Mouse (Mus musculus) left cerebral cortex, postnatal 25 days (tissue): ENCODE measurements at regions not wholly inside any gene's neighbourhood (a gene's known extent, or its start where the extent isn't known, plus 50 kb on each side); places are given as distances from the start of the nearest gene placed in this dataset.
A peak's percentile ranks its signal among the peaks of the same experiment; 100 is the strongest.
"Not testable (repeated sequence)": the region's sequence is repeated elsewhere in the genome, so short reads cannot be mapped to it uniquely, and the experiment has no call there.

Experiments used
- DNase-seq, 2 experiments: peaks; one replicate each; pipeline ENCODE4 v3.0.0; 2022; ENCODE audit warnings: low spot score in 2 of 2, mixed read lengths in 1 of 2
- intact Hi-C: fragments of 180-260 bp; cut with DNase I; formaldehyde crosslinking; loops from one replicate; pipeline ENCODE4 v1.15.1; 2025

DNA sequence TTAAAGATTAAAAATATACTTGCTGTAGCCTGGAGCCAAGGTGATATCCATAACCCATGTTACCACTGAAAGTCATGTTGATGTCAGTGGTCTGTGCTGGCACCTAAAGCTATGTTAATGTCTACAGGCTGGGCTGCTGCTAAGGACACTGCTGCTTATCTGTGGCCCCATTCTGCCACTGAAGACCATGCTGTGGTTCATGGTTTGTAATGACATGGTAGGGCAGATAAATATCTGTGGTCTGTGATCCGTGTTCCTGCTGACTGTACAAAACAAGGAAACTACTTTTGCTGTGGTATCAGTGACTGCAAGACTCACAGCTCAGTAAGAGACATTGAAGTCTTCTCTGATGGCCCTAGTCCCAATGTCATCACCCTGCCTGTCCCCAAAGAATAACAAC lies 245.7 kb downstream of the Slco4c1 start:
- intact Hi-C loops = no loop called here
- no peak for DNase-seq

DNA sequence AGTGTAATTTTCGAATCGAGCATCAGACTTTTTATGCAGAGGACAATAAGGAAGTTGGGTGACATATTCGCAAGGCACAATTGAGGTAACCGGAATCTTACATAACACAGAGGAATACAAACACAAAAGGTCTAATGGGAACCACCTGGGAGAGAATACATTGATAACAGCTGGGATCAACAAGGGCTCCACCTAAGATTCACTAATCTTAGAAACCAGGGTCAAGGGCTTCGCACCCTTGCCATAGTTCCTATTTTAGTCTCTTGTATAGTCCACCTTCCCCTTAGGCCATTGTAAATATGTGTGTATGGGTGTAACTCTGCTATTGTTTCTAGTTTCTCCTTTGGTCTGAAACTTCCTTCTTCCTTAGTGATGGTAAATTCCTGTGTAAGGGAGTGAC lies 246.6 kb downstream of the Slco4c1 start:
- intact Hi-C loops, DNase-seq: not testable (repeated sequence)

DNA sequence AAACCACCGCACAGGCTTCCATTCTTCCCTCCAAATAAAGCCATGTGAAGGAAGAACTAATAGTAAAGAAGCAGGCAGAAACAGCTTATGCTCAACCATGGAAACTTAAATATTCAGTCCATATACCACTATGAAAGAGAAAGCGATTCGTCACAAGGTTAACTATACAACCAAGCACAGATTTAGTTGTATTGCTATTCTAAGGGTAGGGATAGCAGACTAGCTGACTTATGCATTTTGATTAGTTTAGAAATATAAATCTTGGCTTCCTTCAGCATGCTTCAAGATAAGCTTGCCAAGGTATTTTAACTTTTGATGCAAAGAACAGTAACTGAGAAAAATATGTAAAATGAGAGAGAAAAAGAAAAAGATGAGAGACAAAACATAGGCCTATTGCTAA lies 275.8 kb downstream of the Slco4c1 start:
- intact Hi-C loops = no loop called here

DNA sequence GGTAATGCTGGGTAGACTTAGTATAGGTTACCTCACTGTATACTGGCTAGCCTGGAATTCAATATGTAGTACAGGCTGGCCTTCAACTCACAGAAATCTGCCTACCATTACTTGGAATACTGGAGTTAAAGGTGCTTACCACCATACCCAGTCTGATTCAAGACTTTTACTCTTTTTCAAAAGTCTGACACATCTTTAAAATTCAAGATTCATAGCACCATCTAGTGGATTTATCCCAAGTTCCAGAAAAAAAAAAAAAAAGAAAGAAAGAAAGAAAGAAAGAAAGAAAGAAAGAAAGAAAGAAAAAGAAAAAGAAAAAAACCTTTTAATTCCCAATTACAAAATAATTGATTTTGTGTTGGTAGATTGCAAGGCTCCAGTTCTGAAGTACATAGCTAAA lies 302.7 kb downstream of the Slco4c1 start:
- intact Hi-C loops = no loop called here
- DNase-seq = no peak

More for the DNA sequence above, 275.8 kb downstream of the Slco4c1 start:
- no peak for DNase-seq

DNA sequence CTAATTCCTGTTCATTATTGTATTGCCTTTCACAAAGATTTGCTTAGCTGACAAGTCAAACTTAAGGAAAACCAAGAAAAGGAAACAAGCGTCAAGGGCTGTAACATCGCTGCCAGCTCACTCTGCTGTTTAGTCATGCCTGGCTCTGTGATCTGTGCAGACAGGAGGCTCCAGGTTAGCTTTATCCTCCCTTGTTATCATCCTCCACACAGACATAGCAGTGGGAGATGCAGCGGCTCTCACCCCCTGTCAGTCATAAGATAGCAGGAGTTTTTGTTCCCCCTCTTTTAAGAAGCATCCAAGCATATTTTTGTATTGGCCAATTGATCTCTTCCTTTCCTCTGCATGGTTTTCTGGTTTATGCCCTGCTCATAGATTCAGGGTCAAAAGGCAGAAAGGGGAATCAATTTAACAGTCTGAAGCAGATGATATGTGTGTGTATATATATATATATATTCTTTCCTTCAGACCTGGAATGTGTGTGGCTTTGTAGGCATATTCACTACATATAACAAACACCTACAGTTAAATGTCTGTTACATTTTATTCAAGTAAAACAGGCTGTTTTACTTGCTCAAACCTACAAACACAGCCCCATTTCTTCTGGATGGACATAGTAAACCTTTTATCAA lies 308.6 kb downstream of the Slco4c1 start:
- intact Hi-C loops = no loop called here
- no peak for DNase-seq

DNA sequence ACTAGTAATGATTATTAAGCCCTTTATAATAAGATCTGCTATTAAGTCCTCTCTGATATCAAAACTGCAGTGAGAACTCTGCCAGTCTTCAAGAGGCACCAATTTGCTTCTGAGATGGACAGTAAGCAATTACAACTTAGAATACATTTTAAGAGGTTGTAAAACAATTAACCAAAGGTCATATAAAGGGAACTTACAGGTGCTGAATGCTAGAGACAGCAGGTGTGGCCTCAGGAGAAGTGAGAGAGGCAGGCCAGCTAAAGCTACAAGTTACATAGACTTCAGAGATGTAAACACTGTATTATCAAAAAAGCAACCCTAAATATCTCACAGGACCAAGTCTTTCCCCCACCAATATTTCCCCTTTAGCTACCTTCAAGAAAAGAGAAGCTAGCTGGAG lies 315.7 kb downstream of the Slco4c1 start:
- intact Hi-C loops = no loop called here
- DNase-seq = no peak

DNA sequence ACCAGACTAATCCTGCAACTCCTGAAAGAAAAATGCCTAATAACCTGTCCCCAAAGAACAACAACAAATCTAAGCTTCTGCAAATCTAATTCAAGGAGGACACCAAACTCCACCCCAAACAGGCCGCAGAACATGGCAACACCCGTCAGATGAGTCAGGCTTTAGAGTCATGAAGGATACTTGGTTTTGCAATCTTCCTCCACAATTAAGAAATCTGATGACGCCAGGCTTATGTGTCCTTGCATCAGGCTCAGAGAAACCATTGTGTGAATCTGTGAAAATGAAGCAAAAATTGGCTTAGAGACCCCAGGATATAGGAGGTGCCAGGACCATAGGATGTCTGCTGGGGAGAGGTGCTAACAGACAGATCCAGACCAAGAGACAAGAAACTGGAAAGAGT lies 352.6 kb downstream of the Slco4c1 start:
- DNase-seq = no peak
- intact Hi-C loops = no loop called here

DNA sequence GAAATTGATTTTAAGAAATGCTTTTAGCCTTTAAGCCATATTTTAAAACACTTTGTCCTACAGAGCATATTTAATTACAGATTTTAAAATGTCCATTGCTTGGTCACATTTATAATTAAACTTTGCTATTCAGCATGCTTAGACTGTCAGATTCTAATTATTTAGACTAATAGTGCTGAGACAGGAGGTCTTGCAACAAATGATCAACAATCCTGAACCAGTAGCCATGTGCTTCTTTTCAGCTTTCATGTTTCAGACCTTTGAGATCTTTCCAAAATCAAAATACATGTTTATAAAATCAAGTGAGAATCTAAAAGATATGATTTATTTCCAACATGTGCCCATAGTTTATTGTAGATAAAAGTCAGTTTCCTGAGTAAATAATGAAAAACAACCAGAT lies 371.0 kb downstream of the Slco4c1 start:
- intact Hi-C loops = no loop called here
- no peak for DNase-seq

DNA sequence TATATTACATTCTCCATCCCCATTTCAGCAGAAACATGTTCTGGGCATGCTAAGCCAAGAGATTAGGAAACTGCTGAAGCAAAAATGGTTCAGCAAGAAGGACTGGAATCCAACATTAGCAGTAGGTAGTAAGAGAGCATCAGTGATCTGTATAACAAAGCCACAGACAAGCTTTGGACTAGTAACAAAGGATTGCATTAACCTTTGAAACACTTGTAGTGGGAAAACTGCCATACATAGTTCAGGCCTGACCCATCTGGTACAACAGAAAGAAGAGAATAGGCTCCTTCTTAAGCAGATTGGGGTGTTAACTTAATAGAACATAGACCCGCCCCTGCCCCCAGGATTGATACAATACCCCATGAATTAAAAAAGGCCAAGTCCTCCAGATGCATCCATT lies 389.2 kb downstream of the Slco4c1 start:
- no peak for DNase-seq
- intact Hi-C loops = no loop called here

DNA sequence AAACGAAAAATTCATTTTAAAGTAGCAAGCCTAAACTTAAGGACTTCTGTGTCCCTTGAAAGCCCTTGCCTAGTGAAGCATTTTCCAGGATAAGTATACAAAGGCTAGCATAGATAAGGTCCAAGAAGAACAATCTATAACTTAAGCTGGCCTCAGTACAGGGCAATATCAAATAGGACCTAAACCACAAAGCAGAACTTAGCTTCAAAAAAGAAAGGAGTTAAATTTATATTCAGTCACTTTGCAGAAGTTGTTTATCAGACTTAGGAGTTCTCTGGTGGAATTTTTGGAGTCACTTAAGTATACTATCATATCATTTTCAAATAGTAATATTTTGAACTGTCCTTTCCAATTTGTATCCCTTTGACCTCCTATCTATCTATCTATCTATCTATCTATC lies 421.1 kb downstream of the Slco4c1 start:
- intact Hi-C loops = no loop called here
- no peak for DNase-seq

DNA sequence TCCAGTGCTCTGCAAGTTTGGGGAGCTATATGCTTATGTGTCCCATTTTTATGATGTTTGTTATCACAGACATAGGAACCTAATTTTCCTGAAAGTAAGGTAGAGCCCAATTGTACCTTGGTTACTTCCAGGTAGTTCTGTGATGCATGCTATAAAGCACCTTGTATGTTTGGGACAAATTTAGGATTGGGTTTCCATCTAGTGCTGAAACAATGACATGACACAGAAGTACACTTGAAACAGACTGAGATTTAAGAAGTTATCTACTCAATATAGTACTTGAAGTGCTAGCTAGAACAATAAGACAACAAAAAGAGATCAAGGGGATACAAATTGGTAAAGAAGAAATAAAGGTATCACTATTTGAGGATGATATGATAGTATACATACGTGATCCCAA lies 426.8 kb downstream of the Slco4c1 start:
- intact Hi-C loops = no loop called here
- DNase-seq = no peak

DNA sequence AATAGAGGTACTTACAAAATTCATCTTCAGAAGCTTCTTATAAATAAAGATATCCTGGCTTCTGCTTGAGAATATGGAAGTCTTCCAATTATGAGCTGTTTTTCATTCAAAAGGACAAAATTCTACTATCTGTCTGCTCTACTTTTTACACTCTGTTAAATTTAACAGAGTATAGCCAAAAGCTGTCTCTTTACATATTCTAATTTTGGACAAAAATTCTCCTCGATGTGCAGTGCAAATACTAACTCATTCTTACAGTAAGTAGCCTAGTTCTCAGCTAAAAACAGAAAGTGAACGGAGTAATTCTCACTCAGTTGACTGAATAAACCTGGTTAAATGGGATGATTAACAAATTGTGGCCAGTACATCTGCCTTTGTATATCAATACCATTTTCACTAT lies 438.9 kb downstream of the Slco4c1 start:
- DNase-seq = peak in 1 of 2 experiments; percentile 27
- intact Hi-C loops = no loop called here

DNA sequence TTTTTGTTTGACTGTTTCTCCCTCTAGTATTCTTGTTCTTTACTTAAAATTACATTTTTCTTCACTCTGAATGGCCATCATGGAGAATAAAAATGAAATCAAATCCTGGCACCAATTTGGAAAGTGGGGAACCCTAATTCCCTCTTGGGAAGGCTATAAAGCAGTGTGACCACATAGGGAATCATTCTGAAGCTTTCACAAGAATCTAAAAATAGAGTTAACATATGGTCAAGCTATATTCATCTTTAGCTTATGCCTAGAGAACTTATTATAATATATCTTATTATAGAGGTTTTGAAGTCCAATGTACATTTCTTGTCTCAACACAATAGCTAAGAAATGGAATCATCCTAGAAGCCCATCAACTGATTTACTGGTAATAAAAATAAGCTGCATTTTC lies 448.5 kb downstream of the Slco4c1 start:
- intact Hi-C loops = no loop called here
- DNase-seq = peak in 1 of 2 experiments; percentile 10

DNA sequence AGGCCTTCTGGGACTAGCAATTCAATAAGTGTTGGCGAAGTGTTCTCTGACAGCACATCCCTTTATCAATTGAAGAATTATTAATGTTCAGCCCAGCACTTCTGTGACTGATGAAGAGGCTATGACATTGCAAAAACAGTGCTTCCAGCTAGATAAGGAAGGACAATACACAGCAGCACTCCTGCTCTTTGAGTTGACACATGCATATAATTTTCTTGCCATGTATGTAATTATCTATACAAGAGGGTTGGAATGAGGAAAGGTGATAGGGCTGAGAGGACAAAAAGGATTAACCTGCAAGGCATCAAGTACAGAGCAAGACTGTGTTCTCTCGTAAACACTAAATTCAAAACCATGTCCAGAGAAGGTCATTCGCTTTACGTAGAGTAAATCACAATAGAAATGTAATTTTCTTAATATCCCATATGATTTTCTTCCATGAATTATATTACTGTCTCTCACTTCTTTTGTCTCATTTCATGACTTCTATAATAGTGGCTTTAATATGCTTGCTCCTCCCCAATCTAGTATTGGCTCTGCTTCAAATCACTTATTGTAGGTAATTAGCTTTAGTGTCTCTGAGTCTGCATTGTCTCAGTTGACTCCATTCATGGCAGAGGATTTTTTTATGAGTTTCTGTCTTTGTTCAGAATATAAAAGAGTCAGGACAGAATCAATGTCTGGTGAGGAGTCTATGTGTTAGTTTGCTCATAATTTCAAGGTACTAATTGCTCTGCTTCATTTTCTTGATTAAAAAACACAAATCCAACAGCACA lies 460.9 kb downstream of the Slco4c1 start:
- intact Hi-C loops = no loop called here

DNA sequence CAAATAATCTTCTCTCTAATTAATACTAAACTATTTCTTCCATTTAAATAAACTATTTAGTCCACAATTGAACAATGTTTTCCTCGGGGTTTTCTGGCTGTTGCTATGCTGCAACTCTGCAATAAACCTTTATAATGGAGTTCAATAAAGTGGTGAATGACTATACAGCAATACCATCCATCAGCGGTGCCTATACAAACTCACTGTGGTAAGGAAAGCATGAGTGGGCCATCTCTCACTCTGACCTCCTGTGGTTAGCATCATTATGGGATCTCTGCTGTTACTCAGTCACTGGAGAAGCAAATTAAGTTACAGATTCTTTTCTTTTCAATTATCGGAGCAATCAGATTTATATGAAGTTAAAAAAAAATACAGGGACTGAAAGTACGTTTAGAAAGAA lies 474.0 kb downstream of the Slco4c1 start:
- no peak for DNase-seq
- intact Hi-C loops = no loop called here

More for the DNA sequence above, 460.9 kb downstream of the Slco4c1 start:
- no peak for DNase-seq

DNA sequence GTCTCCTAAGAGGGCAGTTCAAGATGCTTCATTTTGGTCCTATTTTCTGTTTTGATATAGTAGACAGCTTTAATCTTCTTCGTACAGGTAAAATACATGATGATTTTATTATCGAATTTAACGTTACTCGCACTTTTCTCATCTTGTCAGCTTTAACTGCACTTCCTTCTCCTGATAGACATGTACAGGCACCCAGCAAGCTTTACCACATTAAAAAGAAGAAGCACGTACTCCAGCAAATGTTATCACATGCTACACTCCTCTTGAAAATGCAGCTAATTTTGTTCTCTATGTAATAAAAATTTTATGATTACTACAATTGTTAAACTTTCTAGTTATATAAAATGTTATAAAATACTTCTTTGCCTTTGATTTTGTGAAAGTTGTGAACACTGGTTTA lies 483.6 kb downstream of the Slco4c1 start:
- intact Hi-C loops = no loop called here

DNA sequence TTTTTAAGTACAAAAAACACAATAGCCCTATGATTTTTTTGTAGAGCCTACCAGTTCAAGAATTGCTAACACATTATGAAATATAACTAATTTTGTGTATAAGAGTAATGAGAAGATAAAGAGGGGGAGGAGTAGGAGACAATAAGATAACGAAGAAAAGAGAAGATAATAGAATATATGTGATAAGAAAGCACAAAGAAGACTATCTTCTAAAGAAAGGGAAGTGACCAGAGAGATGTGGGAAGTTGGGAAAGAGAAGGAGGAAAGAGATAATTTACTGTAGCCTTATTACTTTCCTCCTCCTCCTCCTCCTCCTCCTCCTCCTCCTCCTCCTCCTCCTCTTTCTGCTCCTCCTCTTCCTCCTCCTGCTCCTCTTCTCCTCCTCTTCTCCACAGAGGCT lies 486.1 kb downstream of the Slco4c1 start:
- no peak for DNase-seq

More for the DNA sequence above, 483.6 kb downstream of the Slco4c1 start:
- no peak for DNase-seq

DNA sequence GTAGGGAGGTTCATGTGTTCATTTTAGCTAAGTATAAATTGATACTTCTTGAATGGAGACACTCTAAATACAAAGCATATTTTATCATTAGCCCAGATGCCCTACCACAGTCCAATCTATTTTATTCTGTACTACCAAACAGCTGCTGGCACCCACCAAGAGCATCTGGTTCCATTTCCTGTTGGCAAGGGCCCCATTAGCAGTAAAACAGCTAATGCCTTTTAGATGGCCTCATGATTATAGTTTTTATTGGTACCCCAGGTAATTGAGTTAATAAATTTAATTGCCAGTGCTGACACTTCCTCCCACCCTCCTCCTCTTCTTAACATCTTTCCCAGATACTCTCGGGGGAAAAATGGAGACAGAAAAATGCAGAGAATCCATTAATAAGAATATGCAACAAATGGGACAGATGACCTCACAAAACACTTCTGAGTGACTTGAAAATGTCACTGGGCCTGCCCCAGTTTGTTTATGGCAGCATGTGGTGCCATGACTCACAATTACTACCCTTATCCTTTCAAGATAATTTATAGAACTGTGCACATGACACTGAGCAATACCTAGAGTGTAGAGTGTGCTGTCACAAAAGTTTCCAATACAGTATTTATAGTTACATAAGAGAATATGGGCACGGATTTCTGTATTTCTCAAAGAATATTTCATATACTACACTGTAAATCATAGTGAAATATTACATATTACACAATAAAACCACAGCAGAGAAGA lies 509.1 kb downstream of the Slco4c1 start:
- intact Hi-C loops = no loop called here
- no peak for DNase-seq

More for the DNA sequence above, 486.1 kb downstream of the Slco4c1 start:
- intact Hi-C loops = no loop called here

DNA sequence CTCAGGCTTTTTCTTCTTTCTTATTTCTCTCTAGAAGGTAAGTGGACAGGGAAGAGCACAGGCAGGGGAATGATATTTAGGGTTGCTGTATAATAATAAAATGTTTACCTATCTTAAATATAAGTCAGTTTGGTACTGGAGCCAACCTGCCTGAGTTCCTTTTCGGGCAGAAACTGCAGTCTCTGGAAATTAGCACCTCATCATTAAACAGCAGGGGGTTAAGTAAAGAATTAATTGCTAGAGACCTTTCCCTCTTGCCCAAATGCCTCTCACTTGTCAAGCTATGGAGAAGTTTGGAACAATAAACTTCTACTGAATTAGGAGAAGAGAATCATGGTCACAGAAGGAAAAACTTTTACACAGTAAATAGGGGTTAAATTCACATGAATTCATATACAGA lies 524.7 kb downstream of the Slco4c1 start:
- DNase-seq = no peak
- intact Hi-C loops = no loop called here

DNA sequence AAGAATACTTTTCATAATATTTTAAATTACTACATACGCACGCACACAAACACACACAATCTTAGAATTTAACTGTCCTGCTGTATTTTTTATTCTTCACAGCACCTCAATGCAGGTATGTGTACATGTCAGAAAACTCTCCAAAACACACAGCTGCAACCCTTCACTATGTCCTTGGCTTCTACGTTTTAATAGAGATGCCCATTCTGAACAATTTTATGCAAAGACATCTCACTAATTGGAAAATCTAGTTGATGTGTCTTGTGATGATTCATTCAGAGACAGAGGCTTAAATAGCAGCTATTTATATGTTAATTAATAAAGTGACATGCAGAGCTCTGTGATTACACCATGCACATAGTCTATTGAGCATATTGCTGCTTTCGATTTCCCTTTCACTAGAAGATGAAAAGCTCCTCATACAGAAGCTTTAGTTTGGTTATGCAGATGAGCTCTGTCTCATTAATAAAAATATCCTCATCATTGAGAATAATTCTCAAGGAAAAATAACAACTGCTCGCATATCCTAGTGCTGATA lies 525.4 kb downstream of the Slco4c1 start:
- intact Hi-C loops = no loop called here

DNA sequence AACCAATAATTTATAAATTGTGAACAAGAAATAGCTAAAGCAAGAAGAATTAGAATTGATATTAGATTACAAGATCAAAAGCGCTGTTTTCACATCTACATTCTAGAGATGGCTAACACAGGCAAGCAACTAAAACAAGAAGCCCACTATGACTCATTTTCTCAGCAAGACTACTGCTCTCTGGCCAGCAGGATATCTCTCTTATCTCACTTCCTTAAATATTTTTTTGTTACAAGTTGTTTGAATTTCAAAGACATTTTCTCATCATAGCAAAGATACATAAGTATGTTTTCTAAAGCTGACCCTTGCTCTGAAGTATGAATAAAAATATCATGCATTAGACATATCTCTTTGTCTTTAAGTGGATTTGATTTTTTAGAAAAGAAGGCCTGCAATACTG lies 556.2 kb downstream of the Slco4c1 start:
- intact Hi-C loops = no loop called here
- no peak for DNase-seq

More for the DNA sequence above, 525.4 kb downstream of the Slco4c1 start:
- DNase-seq = no peak
